ENCODE assay signal across 8 mouse cellular contexts in genomic region chr17:26095121-26095740, GRCm38 (mm10). TPM values are rescaled to one million over a fixed set of nuclear protein-coding genes. Genes with fewer than 3 reads are reported as not detected.
DNase-seq lines count a peak whose midpoint lies in the region; ATAC-seq and TF ChIP-seq lines count a peak whose summit lies in the region.

Nme4 (minus strand) TSS chr17:26095602.

- H3K9ac ChIP-seq in forebrain, postnatal 0 days = peak within 1 kb of the TSS; percentile 70
- peak within 1 kb of the TSS; percentile 61 for H3K9ac ChIP-seq in hindbrain, postnatal 0 days (replicated peaks; ENCODE audit: low read length)

- H3K9me3 ChIP-seq in forebrain, postnatal 0 days (ENCODE audit: low read length) = no peaks in the 10 kb centered on the region
- no peaks in the 10 kb centered on the region for H3K9me3 ChIP-seq in hindbrain, postnatal 0 days (ENCODE audit: low read length)

- TF ChIP-seq POLR2A in cerebellum, adult 2 months (IDR thresholded peaks at IDR 0.05; ENCODE audit: borderline replicate concordance, insufficient read depth, low read length) = peak; percentile 69; the same call in 1 of the 2 replicates
- no peak; the same call in 1 of the 2 replicates for TF ChIP-seq POLR2A in small intestine, adult 2 months (IDR thresholded peaks at IDR 0.05; ENCODE audit: low read depth, low read length)

- WGBS in cerebellum, adult 2 months = 1% methylated on average over 47 of the region's 47 CpGs
- WGBS in forebrain, postnatal 0 days = 3% methylated on average over 47 of the region's 47 CpGs
- WGBS in hindbrain, postnatal 0 days = 3% methylated on average over 47 of the region's 47 CpGs
- under 1% methylated on average over 47 of the region's 47 CpGs for WGBS in small intestine, adult 2 months

- no peak for TF ChIP-seq CTCF in cerebellum, adult 2 months (IDR thresholded peaks at IDR 0.05; ENCODE audit: borderline replicate concordance, insufficient read depth, low read depth, low read length)
- TF ChIP-seq CTCF in forebrain, postnatal 0 days (IDR thresholded peaks at IDR 0.05; ENCODE audit: low read depth) = peak; percentile 7; the same call in 1 of the 2 replicates
- TF ChIP-seq CTCF in hindbrain, postnatal 0 days (IDR thresholded peaks at IDR 0.05; ENCODE audit: low read depth) = no peak
- no peak for TF ChIP-seq CTCF in small intestine, adult 2 months (IDR thresholded peaks at IDR 0.05; ENCODE audit: extremely low read depth, insufficient read length, insufficient replicate concordance, low read depth, low read length)

- intact Hi-C loops in left cerebral cortex, postnatal 25 days (cut with DNase I) = loop anchor here (10.0 kb wide), 1 partner anchor 200 kb away; no protein-coding TSS in a partner anchor

- peak within 1 kb of the TSS; percentile 88 for H3K4me2 ChIP-seq in forebrain, postnatal 0 days (ENCODE audit: low read depth)
- peak within 1 kb of the TSS; percentile 77 for H3K4me2 ChIP-seq in hindbrain, postnatal 0 days (ENCODE audit: low read depth, low read length)

- no peak for ATAC-seq in CD4-positive, CD25-positive, alpha-beta regulatory T cell, adult 4 months
- peak; percentile 79 for ATAC-seq in forebrain, postnatal 0 days
- peak; percentile 64 for ATAC-seq in hindbrain, postnatal 0 days

- peak; percentile 62 for DNase-seq in CD4-positive, CD25-positive, alpha-beta regulatory T cell, adult 2 months (ENCODE audit: low read depth, low spot score)
- DNase-seq in cerebellum, adult 2 months = peak; percentile 74 to 79
- DNase-seq in forebrain, postnatal 0 days = peak; percentile 79
- DNase-seq in hindbrain, postnatal 0 days (ENCODE audit: low spot score) = peak; percentile 70
- peak; percentile 74 for DNase-seq in left cerebral cortex, postnatal 25 days (ENCODE audit: low spot score in 2 of 2)
- DNase-seq in mesoderm, embryonic 11.5 days (ENCODE audit: low read depth, low spot score) = peak; percentile 58

- H3K4me3 ChIP-seq in cerebellum, adult 2 months (replicated peaks; ENCODE audit: insufficient read depth, low read depth, low read length) = peak within 1 kb of the TSS; percentile 68
- peak within 1 kb of the TSS; percentile 54 for H3K4me3 ChIP-seq in forebrain, postnatal 0 days (ENCODE audit: low read depth, low read length)
- H3K4me3 ChIP-seq in hindbrain, postnatal 0 days (ENCODE audit: low read length) = peak within 1 kb of the TSS; percentile 58
- H3K4me3 ChIP-seq in small intestine, adult 2 months (ENCODE audit: low read depth, low read length) = peak within 1 kb of the TSS; percentile 74

- H3K36me3 ChIP-seq in forebrain, postnatal 0 days (ENCODE audit: insufficient read depth) = no peaks in the 10 kb centered on the region; the same call in 1 of the 2 replicates
- H3K36me3 ChIP-seq in hindbrain, postnatal 0 days (ENCODE audit: insufficient read depth, low read length) = no peaks in the 10 kb centered on the region
- no peaks in the 10 kb centered on the region for H3K36me3 ChIP-seq in small intestine, adult 2 months (ENCODE audit: control insufficient read depth, insufficient read depth, low read length)

- H3K27me3 ChIP-seq in cerebellum, adult 2 months (ENCODE audit: control insufficient read depth, insufficient read depth, low read length) = no peaks in the 10 kb centered on the region
- H3K27me3 ChIP-seq in forebrain, postnatal 0 days (ENCODE audit: insufficient read depth, low read length) = no peaks in the 10 kb centered on the region
- no peaks in the 10 kb centered on the region for H3K27me3 ChIP-seq in hindbrain, postnatal 0 days (ENCODE audit: insufficient read depth, low read length)
- H3K27me3 ChIP-seq in small intestine, adult 2 months (ENCODE audit: control insufficient read depth, insufficient read depth, low read length) = no peaks in the 10 kb centered on the region

- H3K4me1 ChIP-seq in cerebellum, adult 2 months (ENCODE audit: control insufficient read depth, insufficient read depth, low read length) = no peaks in the 10 kb centered on the region
- H3K4me1 ChIP-seq in forebrain, postnatal 0 days (ENCODE audit: insufficient read depth) = no peaks in the 10 kb centered on the region
- H3K4me1 ChIP-seq in hindbrain, postnatal 0 days (ENCODE audit: insufficient read depth, low read length) = no peaks in the 10 kb centered on the region
- no peaks in the 10 kb centered on the region for H3K4me1 ChIP-seq in small intestine, adult 2 months (ENCODE audit: control insufficient read depth, insufficient read depth, insufficient read length, low read length)

- no peak within 1 kb of the TSS for H3K27ac ChIP-seq in cerebellum, adult 2 months (ENCODE audit: insufficient read depth, low read length)
- peak within 1 kb of the TSS; percentile 66 for H3K27ac ChIP-seq in forebrain, postnatal 0 days (ENCODE audit: low read depth, low read length)
- 0 out of 2 replicates have a peak within 1 kb of the TSS, but pooled peaks have one; percentile 11 for H3K27ac ChIP-seq in hindbrain, postnatal 0 days
- H3K27ac ChIP-seq in small intestine, adult 2 months (ENCODE audit: insufficient read depth, low read depth, low read length) = no peak within 1 kb of the TSS

RNA-seq across cellular contexts. Expression of gene Nme4, which starts in this region (rescaled TPM):
- polyA plus RNA-seq in CD4-positive, CD25-positive, alpha-beta regulatory T cell, adult 4 months (2017; shearing (Covaris generic)) = under 1 TPM; 0.32 to 0.95 TPM
- 6.2 and 6.7 TPM in 2 replicates for polyA plus RNA-seq in cerebellum, adult 2 months (2012; rRNA removed)
- 9.5 and 16.0 TPM in 2 replicates for total RNA-seq in forebrain, postnatal 0 days (2014; rRNA removed)
- 11.4 and 12.9 TPM in 2 replicates for polyA plus RNA-seq in forebrain, postnatal 0 days (2015; fragmentation: Nextera tagmentation; extraction: Ambion mirVana)
- 20.1 and 23.3 TPM in 2 replicates for total RNA-seq in hindbrain, postnatal 0 days (2014; rRNA removed)
- 16.0 and 18.3 TPM in 2 replicates for polyA plus RNA-seq in hindbrain, postnatal 0 days (2015; fragmentation: Nextera tagmentation; extraction: Ambion mirVana)
- total RNA-seq in left cerebral cortex, postnatal 25 days (2021) = 1 to 10 TPM; 3.3 to 3.7 TPM
- 10.3 and 11.5 TPM in 2 replicates for polyA plus RNA-seq in small intestine, adult 2 months (2012; rRNA removed)

Comparison
In these comparisons a context has a peak if more than half of its experiments do, and no peak if none do; other contexts are left out.
1. H3K27ac ChIP-seq: peak in forebrain, postnatal 0 days (single experiment) and hindbrain, postnatal 0 days (single experiment); none in cerebellum, adult 2 months (single experiment) and small intestine, adult 2 months (single experiment).
2. Peak in every context shown above with its lines, with median percentiles within 50 percentile points of each other: DNase-seq and H3K4me3 ChIP-seq.